Mouse (Mus musculus): ENCODE data around the gene Rtn2.

DNA sequence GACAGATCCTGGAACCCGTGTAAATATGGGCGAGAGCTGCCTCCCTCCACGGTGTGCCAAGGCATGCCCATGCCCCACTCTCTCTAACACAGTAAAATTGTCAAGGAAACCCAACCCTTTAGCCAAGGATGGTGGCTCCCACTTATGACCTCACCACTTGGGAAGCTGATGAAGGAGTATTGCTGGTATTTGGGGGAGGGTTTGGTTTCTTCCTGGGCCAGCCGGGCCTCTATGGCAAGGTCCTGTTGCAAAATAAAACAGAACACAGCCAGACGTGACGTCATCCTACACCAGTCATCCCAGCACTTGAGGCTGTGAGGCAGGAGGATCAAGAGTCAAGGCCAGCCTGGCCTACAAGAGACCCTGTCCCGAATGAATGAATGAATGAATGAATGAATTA lies 56.2 kb downstream of the Rtn2 start:
- no peak for TF ChIP-seq CTCF (IDR thresholded peaks at IDR 0.05; ENCODE audit: low read depth)
- no peak for TF ChIP-seq EP300 (IDR thresholded peaks at IDR 0.05; ENCODE audit: low read depth)
